Mouse (Mus musculus) limb, embryonic 12.5 days (tissue): ENCODE results near the gene Cldn22. TPM values are rescaled to one million over a fixed set of nuclear protein-coding genes. Genes with fewer than 3 reads are reported as not detected.

ENCODE experiments used
- ATAC-seq: fragments of 200-750 bp; cut with Nextera tagmentation; 2 replicates; pipeline ENCODE4 v1.8.0; 2017; ENCODE audit warnings: low read depth, moderate TSS enrichment; ENCODE audit not compliant: insufficient number of reproducible peaks, insufficient read depth, low FRiP score, low TSS enrichment
- H3K27ac ChIP-seq: fragments of 300-500 bp; sonication (generic); 2 replicates; pipeline ENCODE4 v1.5.1; 2016; ENCODE audit warnings: mild to moderate bottlenecking, moderate library complexity
- H3K27me3 ChIP-seq: fragments of 300-500 bp; sonication (generic); 2 replicates; pipeline ENCODE4 v1.6.1; 2016; ENCODE audit warnings: mild to moderate bottlenecking, moderate library complexity
- H3K36me3 ChIP-seq: fragments of 300-500 bp; sonication (generic); 2 replicates; pipeline ENCODE4 v1.6.1; 2016; ENCODE audit warnings: mild to moderate bottlenecking, moderate library complexity
- H3K4me1 ChIP-seq: fragments of 300-500 bp; sonication (generic); replicated peaks from 2 replicates; pipeline ENCODE4 v1.6.1; 2016
- H3K4me2 ChIP-seq: fragments of 300-500 bp; sonication (generic); 2 replicates; pipeline ENCODE4 v1.6.1; 2016; ENCODE audit warnings: mild to moderate bottlenecking, moderate library complexity
- H3K4me3 ChIP-seq: fragments of 300-500 bp; sonication (generic); replicated peaks from 2 replicates; pipeline ENCODE4 v1.5.1; 2016; ENCODE audit warnings: mild to moderate bottlenecking
- H3K9ac ChIP-seq: fragments of 300-500 bp; sonication (generic); replicated peaks from 2 replicates; pipeline ENCODE4 v1.6.1; 2016; ENCODE audit warnings: mild to moderate bottlenecking, moderate library complexity
- H3K9me3 ChIP-seq: fragments of 300-500 bp; sonication (generic); 2 replicates; pipeline ENCODE4 v1.6.1; 2016; ENCODE audit warnings: mild to moderate bottlenecking, moderate library complexity
- WGBS: fragments of 180-500 bp; shearing (Covaris S2); methylation state at CpG from one replicate; pipeline ENCODE4 v1.1.7; 2016; 5-methylcytosine and 5-hydroxymethylcytosine counted together
- polyA plus RNA-seq: library from polyadenylated mRNA; unstranded; fragments of >200 nt; fragmentation: Nextera tagmentation; extraction: Ambion mirVana; gene quantifications from 2 replicates; pipeline ENCODE4 v1.2.1, GENCODE M21; 2016

Cldn22 gene
- polyA plus RNA-seq, 1 experiment from 2014 or later: not detected

GRCm38 (mm10) chr8:47866568-47866967 is 42.3 kb downstream of the Cldn22 start:
- ATAC-seq: no peak
- peaks cover 74% of the 10 kb centered on the region for H3K36me3 ChIP-seq
- H3K4me2 ChIP-seq: no peak overlapping the region
- no peak overlapping the region for H3K4me3 ChIP-seq
- H3K9ac ChIP-seq: no peak overlapping the region
- no peaks in the 10 kb centered on the region for H3K27me3 ChIP-seq
- 83% methylated on average over 8 of the region's 8 CpGs for WGBS
- no peak overlapping the region for H3K27ac ChIP-seq
- H3K4me1 ChIP-seq: 0 out of 2 replicates have a peak, but pooled peaks cover 6% of the 10 kb centered on the region
- H3K9me3 ChIP-seq: no peaks in the 10 kb centered on the region

DNA sequence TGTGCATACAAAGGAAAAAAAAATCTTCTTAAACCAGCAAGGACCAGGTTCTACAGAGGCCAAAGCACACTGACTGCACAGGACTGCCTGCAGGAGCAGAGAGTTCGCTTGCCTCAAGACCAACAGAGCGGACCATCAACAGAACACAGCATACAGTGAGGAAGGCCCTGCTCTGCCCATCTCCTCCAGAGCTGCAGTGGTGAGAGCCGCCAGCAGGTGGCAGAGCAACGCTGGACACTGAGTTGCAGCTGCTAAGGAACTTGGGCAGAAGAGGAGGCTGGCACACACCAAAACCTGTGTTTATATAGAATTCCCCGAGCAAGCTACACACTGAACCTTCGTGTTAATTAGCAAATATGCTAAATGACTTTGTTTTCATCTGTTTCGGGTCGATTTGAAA is 42.8 kb downstream of the Cldn22 start:
- Histone ChIP-seq H3K36me3 (peaks cover 70% of the 10 kb centered on the region), H3K4me1 (0 out of 2 replicates have a peak, but pooled peaks cover 6% of the 10 kb centered on the region), H3K27me3 (no peaks in the 10 kb centered on the region), H3K4me3 (no peak overlapping the region), H3K9ac (no peak overlapping the region), H3K4me2 (no peak overlapping the region), H3K9me3 (no peaks in the 10 kb centered on the region), H3K27ac (no peak overlapping the region)
- 0 out of 2 replicates have a peak, but pooled peaks have one; percentile 57 for ATAC-seq
- 31% methylated on average over 8 of the region's 8 CpGs for WGBS

- Histone ChIP-seq H3K9me3 (no peaks in the 10 kb centered on the region), H3K36me3 (peaks cover 66% of the 10 kb centered on the region), H3K27ac (no peak overlapping the region)
These were observed 48.3 kb downstream of the Cldn22 start for GRCm38 (mm10) chr8:47872361-47873107.

DNA sequence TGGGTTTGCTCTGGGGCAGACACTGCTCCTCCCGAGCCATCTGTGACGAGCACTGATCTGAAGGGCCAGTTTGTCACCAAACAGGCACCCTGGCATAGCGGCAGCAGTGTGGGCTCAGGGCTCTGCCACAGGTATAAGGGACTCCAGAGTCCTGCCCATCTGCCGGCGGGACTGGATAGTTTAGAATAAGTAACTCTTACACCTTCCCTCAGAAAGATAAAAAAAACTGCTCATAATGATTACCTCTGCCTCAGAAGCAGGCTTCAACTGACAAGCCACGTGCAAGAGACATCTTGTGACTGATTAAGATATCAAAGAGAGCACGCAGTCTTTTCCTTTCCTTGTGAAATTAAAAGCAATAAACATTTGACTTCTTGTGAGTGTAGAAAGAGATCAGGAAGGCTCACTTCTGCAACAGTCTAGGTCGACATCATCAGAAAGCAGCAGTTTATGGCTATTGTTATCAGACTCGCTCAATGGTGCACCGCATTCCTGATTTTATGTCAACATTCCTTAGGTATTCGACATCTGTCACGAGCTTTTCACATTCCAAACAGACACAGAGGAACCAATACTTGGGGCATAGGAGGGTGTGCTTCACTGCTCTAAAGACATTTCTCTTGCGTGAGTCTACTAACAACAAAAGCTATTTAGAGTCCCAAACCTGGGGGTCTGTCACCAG is 50.4 kb downstream of the Cldn22 start:
- Histone ChIP-seq H3K4me2 (no peak overlapping the region), H3K9me3 (no peaks in the 10 kb centered on the region), H3K27ac (no peak overlapping the region), H3K36me3 (peaks cover 65% of the 10 kb centered on the region; the same call in 1 of the 2 replicates), H3K4me3 (no peak overlapping the region), H3K4me1 (no peaks in the 10 kb centered on the region), H3K27me3 (no peaks in the 10 kb centered on the region), H3K9ac (no peak overlapping the region)
- ATAC-seq: no peak
- 72% methylated on average over 13 of the region's 13 CpGs for whole genome bisulfite sequencing

More at GRCm38 (mm10) chr8:47872361-47873107, 48.3 kb downstream of the Cldn22 start:
- no peaks in the 10 kb centered on the region for H3K27me3 ChIP-seq
- H3K4me1 ChIP-seq: no peaks in the 10 kb centered on the region
- WGBS: 50% methylated on average over 13 of the region's 13 CpGs
- ATAC-seq: peak; percentile 78
- H3K4me3 ChIP-seq: no peak overlapping the region
- no peak overlapping the region for H3K9ac ChIP-seq
- H3K4me2 ChIP-seq: no peak overlapping the region

Other genes with a start within 250 kb of the Cldn22 start
- 15.7 and 17.8 TPM in 2 replicates for gene Ing2, start 148.9 kb upstream of the Cldn22 start, polyA plus RNA-seq
- gene Cdkn2aip, start 110.5 kb upstream of the Cldn22 start, polyA plus RNA-seq: 32.4 and 34.6 TPM in 2 replicates
- not detected in 2 replicates for gene Cldn24, start 2.3 kb upstream of the Cldn22 start, polyA plus RNA-seq
- 17.0 and 17.6 TPM in 2 replicates for gene Wwc2, start 166.4 kb downstream of the Cldn22 start, polyA plus RNA-seq